Mouse (Mus musculus): ENCODE measurements at regions not wholly inside any gene's neighbourhood (a gene's known extent, or its start where the extent isn't known, plus 50 kb on each side); places are given as distances from the start of the nearest gene placed in this dataset.

- Histone ChIP-seq H3K4me2 (replicated peaks; ENCODE audit: low read depth, low read length) (no peak overlapping the region), H3K4me3 (ENCODE audit: low read length) (no peak overlapping the region), H3K27me3 (ENCODE audit: control insufficient read depth, insufficient read depth, low read length) (no peaks in the 10 kb centered on the region), H3K36me3 (ENCODE audit: control insufficient read depth, insufficient read depth, low read length) (no peaks in the 10 kb centered on the region), H3K27ac (ENCODE audit: low read depth, low read length) (no peak overlapping the region), H3K9me3 (ENCODE audit: control insufficient read depth, low read length) (no peaks in the 10 kb centered on the region), H3K4me1 (ENCODE audit: control insufficient read depth, insufficient read depth, low read length) (peaks cover 9% of the 10 kb centered on the region), H3K9ac (ENCODE audit: low read depth, low read length) (no peak overlapping the region)
- ATAC-seq (ENCODE audit: low FRiP score, low TSS enrichment), result no peak
- 95% methylated on average over 3 of the region's 3 CpGs for WGBS
Measured at GRCm38 (mm10) chr14:26361206-26361605, 103.4 kb downstream of the Duxbl3 start.

Data from kidney, embryonic 14.5 days (tissue).